Mouse (Mus musculus) T-helper 1 cell (primary cell): Measurements from ENCODE around the gene Ankmy1.

Source experiments
- in situ Hi-C: fragments of 300-600 bp; cut with MboI, MseI; formaldehyde crosslinking; loops from one replicate; pipeline ENCODE4 v1.15.1; 2025; ENCODE audit warnings: high pct_unique_total_duplicates

Ankmy1 gene

DNA sequence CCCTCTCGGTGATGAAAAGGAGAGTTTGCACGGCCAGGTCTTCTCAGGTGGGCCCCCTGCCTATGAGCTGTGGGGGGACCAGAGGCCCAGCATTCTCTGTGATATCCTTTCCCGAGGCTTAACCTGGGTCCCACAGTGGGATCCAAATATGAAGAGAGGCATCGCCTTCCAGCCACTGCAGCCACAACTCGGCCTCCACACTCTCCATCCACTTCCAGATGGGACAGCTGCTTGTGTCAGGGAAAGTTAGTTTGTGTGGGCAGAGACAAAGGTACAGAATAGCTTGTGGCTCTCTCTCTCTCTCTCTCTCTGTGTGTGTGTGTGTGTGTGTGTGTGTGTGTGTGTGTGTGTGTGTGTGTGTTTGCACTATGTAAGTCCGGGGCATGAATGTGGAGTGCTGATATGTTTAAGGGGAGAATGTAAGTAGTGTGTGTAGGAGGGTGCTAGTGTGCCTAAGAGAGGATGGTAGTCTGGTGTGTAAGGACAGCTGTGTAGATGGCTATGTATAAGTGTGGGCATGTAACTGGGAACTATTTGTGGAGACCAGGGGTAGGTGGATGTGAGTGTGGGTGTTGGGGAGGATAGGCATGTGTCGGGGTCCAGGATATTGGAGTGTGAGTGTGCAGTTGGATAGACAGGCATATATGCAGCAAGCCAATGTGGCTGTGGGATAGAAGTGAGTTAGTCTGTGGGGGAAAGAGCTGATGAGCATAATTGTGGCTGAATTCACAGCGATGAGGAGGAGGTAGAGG, 27.2 kb downstream of the Ankmy1 start:
- in situ Hi-C loops: no loop called here

DNA sequence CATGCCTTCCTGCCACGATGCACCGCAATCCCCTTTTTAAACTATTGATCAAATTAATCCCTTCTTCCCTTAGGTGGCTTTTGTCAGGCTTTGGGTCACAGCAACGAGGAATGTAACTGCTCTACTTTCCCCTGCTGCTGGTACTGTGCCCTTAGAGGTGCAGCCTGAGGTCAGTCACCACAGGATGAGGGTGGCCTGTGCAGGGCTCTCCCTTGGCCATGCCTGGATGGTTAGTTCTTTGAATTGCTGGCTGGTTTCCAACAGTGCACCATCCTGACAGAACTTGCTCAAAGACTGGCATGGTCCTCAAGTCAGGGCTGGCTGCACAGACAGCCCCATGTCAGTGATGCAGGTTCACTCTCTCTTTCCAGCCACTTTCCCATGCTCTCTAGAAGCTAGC, 28.7 kb downstream of the Ankmy1 start:
- in situ Hi-C loops: no loop called here

DNA sequence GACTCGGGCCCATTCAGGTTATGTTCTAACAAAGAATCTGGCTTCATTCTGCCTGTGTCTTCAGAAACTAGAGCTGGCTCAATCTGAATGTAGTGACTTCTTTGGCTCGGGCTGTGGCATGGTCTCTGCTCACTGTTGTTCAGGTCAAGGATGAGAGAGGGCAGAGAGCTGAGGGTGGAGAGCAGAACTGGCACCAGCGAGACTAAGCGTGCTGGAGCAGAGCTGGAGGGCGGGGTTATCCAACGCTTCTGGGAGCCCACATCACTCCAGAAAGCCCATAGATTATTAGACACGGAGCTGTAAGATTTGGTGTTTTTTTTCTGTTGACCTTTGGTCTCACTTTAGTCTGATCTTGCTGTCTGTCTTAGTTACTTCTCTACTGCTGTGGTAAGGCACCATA, 30.0 kb downstream of the Ankmy1 start:
- in situ Hi-C loops: no loop called here

DNA sequence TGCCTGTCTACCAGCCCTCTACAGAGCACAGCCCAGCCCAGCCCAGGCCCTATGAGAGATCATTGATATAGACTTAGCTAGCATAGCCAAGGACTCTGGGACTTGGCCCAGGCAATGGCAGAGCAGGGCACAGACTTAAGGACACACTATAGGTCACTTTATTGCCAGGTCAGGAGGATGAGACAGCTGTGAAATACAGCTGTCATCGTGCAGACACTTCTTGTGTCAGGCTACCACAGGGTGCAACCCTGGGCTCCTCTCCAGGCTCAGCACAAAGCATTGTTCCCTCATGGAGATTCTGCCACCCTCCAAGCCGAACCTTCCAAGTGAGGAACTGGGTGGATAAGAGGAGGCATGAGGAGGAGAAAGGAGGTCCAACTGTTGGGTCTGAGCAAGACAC, 32.7 kb downstream of the Ankmy1 start:
- in situ Hi-C loops: no loop called here

DNA sequence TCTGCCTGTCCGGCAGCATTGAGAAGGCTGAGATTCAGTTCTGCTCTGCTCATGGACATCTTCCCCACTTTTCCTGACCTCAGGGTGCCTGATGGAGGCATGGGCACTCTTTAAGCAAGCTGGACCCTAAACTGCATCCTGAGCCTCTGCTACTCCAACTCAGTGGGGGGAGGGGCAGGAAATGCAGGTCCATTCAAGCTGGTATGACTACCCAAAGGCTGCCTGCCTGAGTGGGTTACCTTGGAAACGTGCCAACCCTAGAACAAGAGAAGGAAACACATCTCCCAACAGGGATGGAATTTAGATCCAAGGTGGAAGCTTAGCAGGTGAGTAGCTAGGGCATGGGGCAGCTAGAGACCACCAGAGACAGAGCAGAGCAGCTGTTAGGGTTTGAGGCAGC, 36.5 kb downstream of the Ankmy1 start:
- in situ Hi-C loops: no loop called here

DNA sequence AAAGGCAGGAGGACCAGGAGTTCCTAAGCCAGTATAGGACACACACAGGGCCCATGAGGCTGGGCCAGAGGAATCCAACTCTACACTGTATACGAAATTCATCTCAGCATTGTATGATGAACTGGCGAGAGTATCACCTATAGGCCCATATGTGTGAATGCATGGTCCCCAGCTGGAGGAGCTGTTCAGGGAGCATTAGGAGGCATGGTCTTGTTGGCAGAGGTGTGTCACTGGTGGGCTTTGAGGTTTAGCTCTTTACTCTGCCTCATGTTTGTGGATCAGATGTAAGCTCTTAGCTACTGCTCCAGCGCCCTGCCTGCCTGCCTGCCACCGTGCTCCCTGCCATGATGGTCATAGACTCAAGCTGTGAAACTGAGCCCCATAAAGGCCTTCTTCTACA, 39.4 kb downstream of the Ankmy1 start:
- in situ Hi-C loops: no loop called here

DNA sequence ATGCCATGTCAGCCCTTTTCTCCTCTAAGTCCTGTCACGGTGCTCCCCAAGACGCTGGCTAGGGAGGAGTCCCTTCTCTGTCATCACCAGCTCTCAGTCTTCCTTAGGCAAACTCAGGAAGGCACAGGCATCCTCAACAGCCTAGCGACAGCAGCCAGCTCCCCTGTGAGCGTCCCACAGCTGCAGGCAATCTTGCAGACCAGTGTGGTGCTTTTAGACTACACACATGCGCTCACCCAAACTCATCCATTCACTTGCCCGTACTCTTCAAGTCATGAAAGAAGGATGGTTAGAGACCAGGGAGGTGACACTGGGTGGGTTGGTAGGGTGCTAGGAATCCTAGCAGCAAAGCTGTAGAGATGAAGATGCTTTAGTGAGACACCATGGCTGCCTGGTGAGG, 41.2 kb downstream of the Ankmy1 start:
- in situ Hi-C loops: no loop called here

DNA sequence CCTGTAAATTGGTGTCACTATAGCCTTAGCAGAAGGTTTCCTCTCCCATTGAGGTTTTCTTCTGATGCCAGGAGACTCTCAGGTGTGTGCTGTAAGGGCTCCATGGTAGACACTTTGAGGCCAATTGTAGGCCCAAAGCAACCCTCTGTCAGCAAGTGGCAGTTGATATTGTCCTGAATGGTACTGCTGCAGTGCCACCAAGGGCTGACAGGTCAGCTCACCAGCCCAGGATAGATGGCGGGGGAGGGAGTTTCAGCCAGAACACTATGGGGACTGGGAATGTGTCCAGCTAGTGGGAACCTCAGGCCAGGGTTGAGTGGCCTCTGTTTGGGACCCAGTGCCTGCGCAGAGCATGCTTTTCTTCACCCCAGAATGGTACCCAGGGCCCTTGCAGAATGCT, 50.3 kb downstream of the Ankmy1 start:
- in situ Hi-C loops: loop anchor here (10.0 kb wide), 1 partner anchor 1728 kb away; no protein-coding TSS in a partner anchor

DNA sequence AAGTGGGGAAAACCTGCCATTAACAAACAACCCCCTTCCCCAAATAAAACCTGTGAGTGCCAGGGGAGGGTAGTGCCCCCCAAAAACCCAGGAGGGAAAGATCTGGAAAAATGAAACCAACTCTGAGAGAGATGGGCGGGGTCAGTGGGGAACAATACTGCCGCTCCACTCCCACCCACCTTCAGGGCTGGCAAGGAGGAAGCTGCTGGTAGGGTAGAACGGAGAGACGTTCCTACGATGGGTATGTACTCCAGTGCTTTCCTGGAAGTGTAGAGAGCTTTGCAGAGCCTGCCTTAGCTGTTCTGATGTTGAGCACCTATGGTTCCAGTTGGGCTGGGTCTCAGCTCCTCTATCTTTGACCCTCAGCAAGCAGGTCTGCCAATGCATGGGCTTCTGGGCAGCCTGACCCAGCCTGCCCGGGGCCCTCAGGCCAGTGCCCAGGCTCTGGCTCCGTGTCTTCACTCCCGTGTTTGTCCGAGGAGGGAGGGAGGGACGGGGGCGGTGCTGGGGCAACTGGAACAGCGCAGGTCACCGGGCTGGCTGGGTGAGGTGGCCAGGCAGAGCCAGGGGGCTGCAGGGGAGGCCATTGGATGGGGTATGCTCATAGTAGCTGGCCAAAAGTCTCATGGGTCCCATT, 52.6 kb downstream of the Ankmy1 start:
- in situ Hi-C loops: loop anchor here (10.0 kb wide), 1 partner anchor 1725 kb away; no protein-coding TSS in a partner anchor

DNA sequence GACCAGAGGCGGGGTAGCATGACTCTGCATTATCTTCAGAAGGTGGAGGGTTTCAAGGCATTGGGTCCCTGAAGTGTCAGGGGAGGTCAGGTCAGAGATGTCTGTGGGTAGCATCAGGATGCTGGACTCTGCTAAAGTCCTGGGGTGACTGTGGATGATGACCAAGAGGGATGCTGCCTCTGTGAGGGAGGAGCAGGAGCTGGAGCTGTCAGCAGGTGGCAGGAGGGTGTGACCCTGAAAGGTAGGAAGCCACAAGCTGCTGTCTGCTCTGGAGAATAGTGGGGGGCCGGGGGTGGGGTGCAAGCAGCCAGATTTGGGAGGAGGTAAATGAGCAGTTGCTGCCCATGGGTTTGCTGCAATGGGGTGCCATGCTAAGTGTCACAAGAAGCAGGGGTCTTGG, 53.2 kb downstream of the Ankmy1 start:
- in situ Hi-C loops: no loop called here

DNA sequence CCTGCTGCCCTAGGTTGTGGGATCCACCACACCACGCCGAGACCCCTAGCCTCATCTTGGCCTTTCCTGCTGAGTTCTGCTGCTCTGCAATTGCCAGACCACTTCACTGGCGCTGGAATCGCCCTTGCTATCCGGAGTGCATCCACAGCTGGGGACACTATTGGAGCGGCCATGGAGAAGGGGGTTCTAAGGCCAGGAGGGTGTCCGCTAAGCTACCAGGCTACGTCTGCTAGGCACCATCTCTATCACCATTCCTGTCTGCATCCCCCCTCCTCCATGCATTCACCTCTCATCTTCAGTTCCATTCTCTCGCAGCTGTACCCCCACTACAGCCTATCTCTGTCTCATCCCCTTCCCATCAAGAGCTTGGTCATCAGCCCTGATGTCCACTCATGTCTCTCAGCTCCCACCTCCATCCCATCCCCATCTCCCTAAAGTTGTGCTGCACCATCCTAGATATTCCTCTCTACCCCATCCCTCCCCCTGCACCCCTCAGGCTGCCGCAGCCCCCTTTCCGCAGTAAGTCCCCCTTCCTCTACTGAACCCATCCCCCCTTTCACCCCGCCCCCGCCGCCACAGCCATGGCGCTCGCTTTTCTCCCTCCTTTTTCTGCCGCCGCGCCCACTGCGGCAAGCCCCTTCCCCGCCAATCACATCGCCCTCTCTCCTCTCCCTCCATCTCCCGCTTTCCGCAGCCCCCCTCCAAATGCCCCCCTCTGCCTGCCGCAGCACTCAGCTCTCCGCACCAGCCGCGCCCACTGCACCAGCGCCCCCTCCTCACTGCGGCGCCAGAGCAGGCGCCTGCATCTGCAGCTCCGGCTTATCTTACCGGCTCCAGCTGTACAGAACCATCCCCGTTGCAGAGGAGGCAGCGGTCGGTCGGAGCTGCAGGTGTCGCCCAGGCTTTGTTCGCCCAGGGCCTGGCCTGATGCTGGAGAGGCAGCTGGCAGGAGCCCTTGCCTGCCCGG, 54.5 kb downstream of the Ankmy1 start:
- in situ Hi-C loops: no loop called here

DNA sequence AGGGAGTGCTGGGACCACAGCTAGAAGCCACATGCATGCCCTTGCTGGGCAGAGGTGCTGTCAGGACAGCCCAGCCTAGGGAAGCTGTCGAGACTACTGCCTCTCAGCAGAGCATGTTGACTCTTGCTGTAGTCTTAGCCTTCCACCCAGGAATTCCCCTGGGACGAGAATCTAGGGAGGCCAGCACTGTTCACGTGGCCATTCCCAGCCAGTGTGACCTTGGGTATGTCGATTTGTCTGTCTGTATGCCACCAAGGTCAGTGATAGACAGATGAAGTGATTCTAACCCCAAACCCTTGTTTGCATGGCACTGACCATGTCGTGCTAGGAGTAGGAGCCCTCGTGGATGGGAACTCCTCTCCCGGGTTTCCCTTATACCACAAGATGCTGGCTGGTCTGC, 56.8 kb downstream of the Ankmy1 start:
- in situ Hi-C loops: no loop called here

DNA sequence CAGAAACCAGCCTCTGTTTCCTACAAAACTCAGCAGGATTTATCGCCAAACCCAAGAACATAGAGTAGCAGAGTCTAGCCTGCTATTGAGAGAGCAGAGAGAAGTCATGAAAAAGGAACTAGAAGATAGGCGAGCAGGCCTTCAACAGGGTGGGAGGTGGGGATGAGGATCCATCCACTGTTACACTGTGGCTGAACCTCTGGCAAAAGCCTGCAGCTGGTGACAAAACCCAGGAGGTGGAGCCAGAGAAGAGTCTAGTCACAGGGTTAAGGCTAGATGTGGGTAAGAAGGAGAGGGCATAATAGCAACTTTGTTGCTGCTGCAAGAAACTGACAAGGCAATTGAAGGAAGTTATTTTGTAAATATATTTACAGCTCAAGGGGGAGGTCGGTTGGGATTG, 61.3 kb downstream of the Ankmy1 start:
- in situ Hi-C loops: no loop called here

DNA sequence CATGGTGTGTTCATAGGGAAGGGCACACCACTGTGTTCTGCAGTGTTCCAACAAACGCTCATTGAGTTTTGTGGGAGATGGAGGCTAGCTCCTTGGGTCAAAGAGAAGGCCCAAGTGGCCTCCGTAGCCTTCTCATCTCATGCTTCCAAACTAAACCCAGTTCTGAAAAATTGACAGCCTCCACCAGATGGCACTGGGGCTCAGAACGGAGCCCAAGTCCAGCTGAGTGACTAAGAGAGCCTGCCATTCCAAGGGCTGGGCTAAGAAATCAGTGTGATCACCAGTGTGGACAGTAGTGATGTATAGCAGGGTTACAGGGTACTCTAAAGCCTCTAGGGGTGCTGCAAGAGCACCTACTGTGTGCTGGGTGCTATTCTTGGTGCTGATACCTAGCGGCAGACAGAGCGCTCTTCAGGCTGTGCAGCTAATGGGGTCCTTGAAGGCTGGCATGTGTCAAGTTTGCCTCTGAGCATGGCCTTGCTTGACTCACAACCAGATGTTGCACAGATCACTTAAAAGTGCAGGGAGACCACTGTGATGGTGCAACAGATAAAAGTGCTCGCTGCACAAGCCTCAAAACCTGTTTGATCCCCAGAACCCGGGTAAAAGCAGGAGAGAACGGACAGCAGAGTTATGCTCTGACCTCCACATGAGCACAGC, 62.3 kb downstream of the Ankmy1 start:
- in situ Hi-C loops: no loop called here

DNA sequence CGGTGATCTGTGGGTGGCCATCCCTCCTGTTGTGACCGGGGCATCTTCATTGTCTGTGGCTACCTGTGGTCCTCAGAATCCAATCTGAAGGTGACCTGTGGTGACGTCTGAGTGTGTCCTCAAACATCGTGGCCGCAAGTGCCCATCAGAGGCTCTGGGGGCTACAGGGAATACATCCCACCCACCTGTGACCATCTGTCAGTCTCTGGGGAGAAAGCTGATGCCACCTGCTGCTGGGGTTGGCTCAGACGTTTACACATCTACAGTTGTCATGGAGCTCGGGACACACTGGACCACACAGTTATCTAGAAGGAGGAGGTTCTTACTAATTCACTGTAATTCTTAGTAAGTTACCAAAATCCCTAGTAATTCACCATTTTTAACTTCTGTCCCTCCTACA, 63.5 kb downstream of the Ankmy1 start:
- in situ Hi-C loops: no loop called here

DNA sequence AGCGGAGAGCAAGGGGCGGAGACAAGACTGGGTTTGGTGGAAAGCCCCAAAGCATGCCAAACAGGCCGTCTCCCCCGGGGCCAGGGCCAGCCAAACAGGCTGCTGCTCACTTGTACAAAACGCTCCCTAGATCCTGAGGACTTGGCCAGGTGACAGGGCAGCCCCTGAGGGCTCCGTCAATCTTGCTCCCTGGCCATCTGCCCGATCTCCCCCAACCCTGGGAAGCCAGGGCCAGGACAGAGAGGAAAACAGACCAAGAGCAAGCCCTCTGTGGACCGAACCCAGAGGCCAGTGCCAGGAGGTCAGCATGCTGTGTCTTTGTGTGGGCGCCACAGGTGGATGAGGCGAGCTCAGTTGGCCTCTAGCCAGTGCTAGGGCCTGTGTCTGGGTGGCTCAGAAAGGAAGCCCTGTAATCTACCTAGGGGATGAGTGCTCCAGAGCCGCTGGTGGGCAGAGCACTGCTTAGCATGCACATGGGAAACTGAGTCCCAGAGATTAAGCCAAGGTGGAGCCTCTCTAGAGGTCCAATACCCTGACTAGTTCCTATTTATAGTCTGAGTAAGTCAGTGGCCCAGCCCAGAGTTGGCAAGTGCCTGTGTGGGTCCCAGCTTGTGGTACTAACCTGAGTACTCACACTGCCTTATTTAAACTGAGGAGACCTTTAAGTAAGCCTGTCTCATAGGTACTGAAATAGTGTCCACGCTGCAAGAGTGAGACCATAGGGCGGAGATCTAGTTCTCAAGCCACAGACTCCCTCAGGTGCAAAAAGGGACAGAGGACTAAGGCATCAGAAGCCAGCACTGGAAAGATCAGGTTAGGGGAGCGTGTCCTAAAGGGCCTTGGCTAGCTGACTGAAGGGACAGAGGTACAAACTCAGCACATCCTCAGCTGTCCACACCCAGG, 64.5 kb downstream of the Ankmy1 start:
- in situ Hi-C loops: no loop called here

DNA sequence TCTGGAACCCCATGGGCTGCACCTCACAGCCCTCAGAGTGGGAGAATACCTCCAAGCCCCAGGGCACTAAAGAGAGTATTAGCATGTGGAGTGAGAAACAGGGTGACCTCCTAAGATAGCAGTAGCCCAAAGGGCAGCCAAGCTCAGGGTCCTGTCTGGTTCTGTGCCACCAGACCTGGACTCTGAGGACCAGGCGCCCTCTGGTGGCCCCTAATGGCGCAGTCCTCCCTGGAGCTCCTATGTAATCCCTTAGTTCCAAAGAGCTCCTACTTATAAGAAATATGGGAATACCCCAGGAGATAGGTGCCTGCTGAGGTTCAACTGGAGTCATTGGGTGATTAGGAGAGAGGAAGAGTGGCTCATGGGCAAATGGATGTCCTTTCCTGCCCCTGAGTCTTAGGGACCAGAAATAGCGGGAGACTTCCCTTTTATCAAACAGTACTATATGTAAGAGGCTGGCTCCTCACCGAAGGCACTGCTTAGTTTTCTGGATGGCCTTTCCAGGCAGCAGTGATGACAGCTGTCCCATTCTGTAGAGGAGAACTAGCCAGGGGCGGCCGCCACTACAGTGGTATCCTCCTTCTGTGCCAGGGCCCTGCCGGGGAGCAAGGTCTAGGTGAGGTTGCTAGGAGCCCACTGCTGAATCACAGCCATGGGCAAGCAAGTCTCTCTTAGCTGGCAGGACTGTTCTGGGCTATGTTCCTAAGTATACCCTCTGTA, 68.6 kb downstream of the Ankmy1 start:
- in situ Hi-C loops: no loop called here

DNA sequence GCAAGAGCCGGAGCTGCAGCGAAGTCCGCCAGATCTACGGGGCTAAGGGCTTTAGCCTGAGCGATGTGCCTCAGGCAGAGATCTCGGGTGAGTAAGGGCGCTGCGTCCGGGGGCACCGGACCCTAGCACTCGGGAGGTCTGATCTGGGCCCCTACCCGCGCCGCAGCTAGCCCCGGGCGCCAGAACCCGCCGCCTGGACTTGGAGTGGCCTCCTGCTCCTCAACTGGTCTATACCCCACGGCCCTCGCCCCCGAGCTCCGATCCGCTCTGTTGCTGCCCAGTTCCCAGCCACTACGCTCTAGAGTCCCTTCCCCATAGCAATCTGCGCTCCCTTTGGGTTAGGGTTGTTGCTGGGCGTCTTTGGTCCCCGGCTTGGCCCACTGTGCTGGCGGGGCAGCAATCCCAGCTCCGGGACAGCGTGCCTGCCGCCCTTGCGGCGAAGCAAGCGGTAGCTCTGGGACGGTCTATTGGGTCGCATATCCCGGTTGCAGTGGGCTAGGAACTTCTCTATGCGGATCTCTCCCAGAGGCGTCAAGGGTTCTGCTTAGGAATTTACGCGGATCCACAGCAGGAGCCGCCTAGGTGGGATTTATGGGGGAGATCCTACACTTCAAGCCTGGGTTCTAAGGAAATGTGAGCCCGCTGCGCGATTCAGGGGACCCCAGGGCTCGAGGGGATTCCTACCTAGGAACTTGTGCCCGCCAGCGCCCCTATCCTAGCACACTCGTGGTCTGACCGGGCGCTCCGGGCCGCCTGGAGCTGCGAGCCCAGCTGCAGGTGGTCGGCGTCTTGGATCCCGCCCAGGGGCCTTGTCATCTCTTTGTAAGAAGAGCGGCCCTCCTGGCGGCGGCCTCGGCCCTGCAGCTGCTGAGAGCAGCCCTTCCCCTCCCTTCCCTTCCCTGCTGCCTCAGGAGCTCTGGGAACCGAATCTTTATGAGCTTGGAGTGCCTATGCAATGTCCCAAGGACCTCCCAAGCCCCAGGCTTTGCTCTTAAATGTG, 70.4 kb downstream of the Ankmy1 start:
- in situ Hi-C loops: no loop called here
